Mouse (Mus musculus) hindbrain, embryonic 13.5 days (tissue): Measurements from ENCODE around the gene Dock1. TPM values are rescaled to one million over a fixed set of nuclear protein-coding genes. Genes with fewer than 3 reads are reported as not detected.

Experiments
- ATAC-seq: fragments of 200-750 bp; cut with Nextera tagmentation; 2 replicates; pipeline ENCODE4 v1.8.0; 2017; ENCODE audit warnings: moderate TSS enrichment; ENCODE audit not compliant: low FRiP score
- H3K27ac ChIP-seq: fragments of 300-500 bp; sonication (generic); 2 replicates; pipeline ENCODE4 v1.5.1; 2015; ENCODE audit warnings: inconsistent platforms, mild to moderate bottlenecking, moderate library complexity
- H3K27me3 ChIP-seq: fragments of 300-500 bp; sonication (generic); 2 replicates; pipeline ENCODE4 v1.6.1; 2015; ENCODE audit warnings: mild to moderate bottlenecking, inconsistent platforms
- H3K36me3 ChIP-seq: fragments of 300-500 bp; sonication (generic); 2 replicates; pipeline ENCODE4 v1.6.1; 2015; ENCODE audit warnings: mild to moderate bottlenecking, inconsistent platforms
- H3K4me1 ChIP-seq: fragments of 300-500 bp; sonication (generic); replicated peaks from 2 replicates; pipeline ENCODE4 v1.6.1; 2015; ENCODE audit warnings: inconsistent platforms
- H3K4me2 ChIP-seq: fragments of 300-500 bp; sonication (generic); 2 replicates; pipeline ENCODE4 v1.6.1; 2015; ENCODE audit warnings: inconsistent platforms, mild to moderate bottlenecking, moderate library complexity
- H3K4me3 ChIP-seq: fragments of 300-500 bp; sonication (generic); 2 replicates; pipeline ENCODE4 v1.5.1; 2015; ENCODE audit warnings: mild to moderate bottlenecking, inconsistent platforms
- H3K9ac ChIP-seq: fragments of 300-500 bp; sonication (generic); 2 replicates; pipeline ENCODE4 v1.6.1; 2015; ENCODE audit warnings: mild to moderate bottlenecking, inconsistent platforms
- H3K9me3 ChIP-seq: fragments of 300-500 bp; sonication (generic); 2 replicates; pipeline ENCODE4 v1.6.1; 2016; ENCODE audit warnings: inconsistent platforms
- WGBS: fragments of 180-500 bp; shearing (Covaris S2); methylation state at CpG from one replicate; pipeline ENCODE4 v1.1.7; 2015; 5-methylcytosine and 5-hydroxymethylcytosine counted together
- polyA plus RNA-seq: library from polyadenylated mRNA; unstranded; fragments of >200 nt; fragmentation: Nextera tagmentation; extraction: Ambion mirVana; gene quantifications from 2 replicates; pipeline ENCODE4 v1.2.1, GENCODE M21; 2015

Dock1 gene
- polyA plus RNA-seq, 1 experiment from 2014 or later, result 9.4 TPM

DNA sequence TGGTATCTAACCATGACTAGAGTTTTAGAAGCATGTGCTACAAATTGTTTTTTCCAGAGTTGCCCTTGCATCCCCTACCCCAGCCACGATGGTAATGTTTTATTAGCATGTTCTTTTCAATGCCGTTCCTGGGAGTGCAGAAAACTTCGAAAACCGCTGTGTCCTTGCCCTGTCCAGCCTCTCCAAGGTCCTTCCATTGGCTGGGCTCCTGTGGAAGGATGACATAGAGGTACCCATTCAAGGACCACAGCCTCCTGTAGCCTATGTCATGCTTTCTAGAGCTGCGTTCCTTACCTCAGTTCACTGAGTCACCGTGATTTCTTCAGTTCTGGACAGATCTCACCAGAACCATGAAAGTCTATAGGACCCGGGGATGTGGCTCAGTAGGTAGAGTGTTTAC, 431.5 kb downstream of the Dock1 start:
- ATAC-seq, result no peak
- Histone ChIP-seq H3K4me2 (no peak overlapping the region), H3K9ac (no peak overlapping the region), H3K27ac (no peak overlapping the region), H3K9me3 (no peaks in the 10 kb centered on the region), H3K4me3 (no peak overlapping the region), H3K4me1 (peaks cover 10% of the 10 kb centered on the region; the same call in 1 of the 2 replicates), H3K27me3 (no peaks in the 10 kb centered on the region), H3K36me3 (no peaks in the 10 kb centered on the region)
- 91% methylated on average over 7 of the region's 7 CpGs for WGBS

GRCm38 (mm10) chr7:135106536-135106935, 436.1 kb downstream of the Dock1 start:
- H3K9me3 ChIP-seq, result no peaks in the 10 kb centered on the region
- ATAC-seq, result no peak
- 0 out of 2 replicates have a peak, but pooled peaks cover 4% of the 10 kb centered on the region for H3K4me1 ChIP-seq
- no peak overlapping the region for H3K27ac ChIP-seq
- H3K36me3 ChIP-seq, result peaks cover 5% of the 10 kb centered on the region; the same call in 1 of the 2 replicates
- no peak overlapping the region for H3K9ac ChIP-seq
- H3K4me2 ChIP-seq, result no peak overlapping the region
- H3K27me3 ChIP-seq, result no peaks in the 10 kb centered on the region
- no peak overlapping the region for H3K4me3 ChIP-seq
- 67% methylated on average over 3 of the region's 3 CpGs for WGBS

DNA sequence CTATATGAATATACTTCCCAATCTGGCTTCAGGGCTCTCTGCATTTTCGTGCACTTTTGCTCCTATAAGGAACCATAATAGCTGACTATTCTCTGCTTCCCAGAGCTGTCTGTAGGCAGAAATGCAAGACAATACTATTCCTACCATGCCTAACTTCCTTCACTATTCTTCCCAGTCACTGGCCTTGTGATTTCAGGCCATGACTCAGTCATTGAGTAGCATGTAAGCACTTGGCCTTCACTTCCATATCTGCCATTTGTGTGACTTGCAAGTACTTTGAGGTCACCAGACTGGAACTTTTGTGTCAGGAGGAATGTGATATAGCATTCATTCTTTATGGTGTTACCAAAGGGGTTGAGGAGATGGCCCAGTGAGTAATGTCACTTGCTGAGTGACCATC, 439.9 kb downstream of the Dock1 start:
- Histone ChIP-seq H3K36me3 (peaks cover 5% of the 10 kb centered on the region; the same call in 1 of the 2 replicates), H3K9ac (no peak overlapping the region), H3K4me2 (no peak overlapping the region), H3K4me1 (0 out of 2 replicates have a peak, but pooled peaks cover 4% of the 10 kb centered on the region), H3K27me3 (no peaks in the 10 kb centered on the region), H3K9me3 (no peaks in the 10 kb centered on the region), H3K27ac (no peak overlapping the region), H3K4me3 (no peak overlapping the region)
- WGBS, result 85% methylated on average over 1 of the region's 1 CpGs
- ATAC-seq, result no peak

GRCm38 (mm10) chr7:135125296-135126065, 455.0 kb downstream of the Dock1 start:
- 93% methylated on average over 10 of the region's 10 CpGs for WGBS
- no peaks in the 10 kb centered on the region for H3K27me3 ChIP-seq
- no peak for ATAC-seq

GRCm38 (mm10) chr7:135132461-135132860, 462.0 kb downstream of the Dock1 start:
- Histone ChIP-seq H3K4me2 (no peak overlapping the region), H3K4me3 (no peak overlapping the region), H3K27me3 (peaks cover 15% of the 10 kb centered on the region), H3K4me1 (peaks cover 15% of the 10 kb centered on the region), H3K27ac (no peak overlapping the region), H3K9me3 (no peaks in the 10 kb centered on the region), H3K36me3 (no peaks in the 10 kb centered on the region), H3K9ac (no peak overlapping the region)
- 88% methylated on average over 4 of the region's 4 CpGs for WGBS
- no peak for ATAC-seq

More at GRCm38 (mm10) chr7:135125296-135126065, 455.0 kb downstream of the Dock1 start:
- Histone ChIP-seq H3K27ac (no peak overlapping the region), H3K4me1 (peaks cover 10% of the 10 kb centered on the region; the same call in 1 of the 2 replicates), H3K9ac (no peak overlapping the region), H3K4me3 (no peak overlapping the region), H3K9me3 (no peaks in the 10 kb centered on the region), H3K4me2 (no peak overlapping the region), H3K36me3 (no peaks in the 10 kb centered on the region)

- no peak overlapping the region for H3K4me2 ChIP-seq
- peaks cover 18% of the 10 kb centered on the region for H3K27me3 ChIP-seq
- no peak for ATAC-seq
Measured at GRCm38 (mm10) chr7:135134619-135135018, 464.2 kb downstream of the Dock1 start.

DNA sequence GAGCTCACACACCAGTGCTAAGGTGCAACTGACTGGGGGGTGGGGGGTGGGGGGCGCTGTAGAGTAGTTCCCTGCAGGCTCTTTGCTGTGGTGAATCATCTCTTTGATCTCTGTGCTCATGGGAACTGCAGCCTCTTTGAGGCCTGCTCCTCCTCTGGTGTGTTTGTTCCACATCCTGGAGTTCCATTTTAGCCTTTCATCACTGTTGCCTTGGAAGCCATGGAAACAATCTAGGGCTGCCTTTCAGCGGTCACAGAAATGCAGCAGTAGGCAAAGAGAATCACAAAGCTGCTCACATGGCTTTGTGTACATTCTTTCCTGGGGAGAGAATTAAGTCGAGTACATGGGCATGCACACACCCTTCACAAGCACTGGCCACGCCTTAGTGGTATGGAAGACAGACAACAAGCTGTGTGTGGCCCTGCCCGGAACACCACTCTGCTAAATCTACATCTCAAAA, 468.7 kb downstream of the Dock1 start:
- Histone ChIP-seq H3K27ac (0 out of 2 replicates have a peak overlapping the region, but pooled peaks have one; percentile 23), H3K27me3 (peaks cover 41% of the 10 kb centered on the region), H3K9me3 (no peaks in the 10 kb centered on the region), H3K4me1 (peaks cover 16% of the 10 kb centered on the region), H3K36me3 (no peaks in the 10 kb centered on the region), H3K4me2 (no peak overlapping the region), H3K4me3 (no peak overlapping the region), H3K9ac (no peak overlapping the region)
- WGBS, result 8% methylated on average over 5 of the region's 5 CpGs
- 0 out of 2 replicates have a peak, but pooled peaks have one; percentile 32 for ATAC-seq

More at GRCm38 (mm10) chr7:135134619-135135018, 464.2 kb downstream of the Dock1 start:
- Histone ChIP-seq H3K36me3 (no peaks in the 10 kb centered on the region), H3K9ac (no peak overlapping the region), H3K9me3 (no peaks in the 10 kb centered on the region), H3K27ac (peak overlapping the region; percentile 4; the same call in 1 of the 2 replicates), H3K4me3 (no peak overlapping the region), H3K4me1 (peaks cover 18% of the 10 kb centered on the region)
- WGBS, result 40% methylated on average over 12 of the region's 12 CpGs

- no peak for ATAC-seq
- H3K4me3 ChIP-seq, result no peak overlapping the region
- H3K27me3 ChIP-seq, result peaks cover 26% of the 10 kb centered on the region
- H3K9me3 ChIP-seq, result no peaks in the 10 kb centered on the region
- no peak overlapping the region for H3K4me2 ChIP-seq
- H3K27ac ChIP-seq, result no peak overlapping the region
- H3K36me3 ChIP-seq, result no peaks in the 10 kb centered on the region
- no peaks in the 10 kb centered on the region for H3K4me1 ChIP-seq
- WGBS, result 91% methylated on average over 4 of the region's 4 CpGs
- no peak overlapping the region for H3K9ac ChIP-seq
Measured at GRCm38 (mm10) chr7:135144731-135145130, 474.3 kb downstream of the Dock1 start.

DNA sequence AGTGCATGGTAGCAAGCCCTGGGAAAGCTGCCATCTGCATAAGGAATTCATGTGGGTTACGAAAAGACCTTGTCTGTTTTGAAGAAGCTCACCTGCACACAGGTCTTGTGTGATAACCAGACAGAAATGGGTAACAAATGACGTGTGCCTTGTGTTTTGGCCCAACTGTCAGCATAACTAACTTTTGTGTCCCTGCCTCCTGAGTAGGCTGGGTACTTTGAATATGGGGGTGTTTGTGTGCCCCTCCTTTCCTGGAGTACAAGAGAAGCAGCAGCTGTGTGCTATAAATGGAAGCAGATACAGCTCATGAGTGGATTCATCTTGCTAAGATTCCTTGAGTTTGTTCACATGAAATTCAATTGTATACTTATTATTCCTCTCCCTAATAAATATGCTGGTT, 480.5 kb downstream of the Dock1 start:
- H3K27me3 ChIP-seq, result no peaks in the 10 kb centered on the region
- no peaks in the 10 kb centered on the region for H3K36me3 ChIP-seq
- no peak overlapping the region for H3K4me2 ChIP-seq
- no peak overlapping the region for H3K9ac ChIP-seq
- no peak for ATAC-seq
- WGBS, result 93% methylated on average over 2 of the region's 2 CpGs
- no peak overlapping the region for H3K27ac ChIP-seq
- no peak overlapping the region for H3K4me3 ChIP-seq
- H3K4me1 ChIP-seq, result no peaks in the 10 kb centered on the region
- H3K9me3 ChIP-seq, result no peaks in the 10 kb centered on the region

- Histone ChIP-seq H3K36me3 (no peaks in the 10 kb centered on the region), H3K9me3 (no peaks in the 10 kb centered on the region), H3K4me2 (no peak overlapping the region), H3K27me3 (no peaks in the 10 kb centered on the region), H3K27ac (no peak overlapping the region), H3K4me1 (no peaks in the 10 kb centered on the region), H3K9ac (no peak overlapping the region), H3K4me3 (no peak overlapping the region)
- 80% methylated on average over 5 of the region's 5 CpGs for WGBS
- no peak for ATAC-seq
Measured at GRCm38 (mm10) chr7:135157571-135157970, 487.1 kb downstream of the Dock1 start.

DNA sequence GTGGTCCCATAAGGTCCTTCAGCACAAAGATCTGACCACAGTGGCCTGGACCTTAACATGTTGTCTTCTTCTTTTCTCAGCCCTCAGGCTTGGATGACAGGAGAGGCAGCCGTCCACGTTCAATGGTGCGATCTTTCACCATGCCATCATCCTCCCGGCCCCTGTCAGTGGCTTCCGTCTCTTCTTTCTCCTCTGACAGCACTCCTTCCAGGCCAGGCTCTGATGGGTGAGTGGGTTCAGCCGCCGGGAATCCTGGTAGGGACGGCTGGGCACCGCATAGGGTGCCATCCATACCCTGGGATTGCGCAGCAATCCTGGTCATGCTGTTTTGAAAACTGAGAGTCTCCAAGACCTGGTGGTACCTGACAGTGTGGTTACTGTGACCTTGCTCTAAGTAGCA, 487.9 kb downstream of the Dock1 start:
- Histone ChIP-seq H3K4me2 (no peak overlapping the region), H3K4me3 (no peak overlapping the region), H3K27ac (no peak overlapping the region), H3K36me3 (no peaks in the 10 kb centered on the region), H3K9me3 (no peaks in the 10 kb centered on the region), H3K4me1 (no peaks in the 10 kb centered on the region), H3K27me3 (no peaks in the 10 kb centered on the region), H3K9ac (no peak overlapping the region)
- ATAC-seq, result no peak
- 94% methylated on average over 10 of the region's 10 CpGs for WGBS

- no peak overlapping the region for H3K4me2 ChIP-seq
- no peaks in the 10 kb centered on the region for H3K27me3 ChIP-seq
- H3K36me3 ChIP-seq, result no peaks in the 10 kb centered on the region
- 84% methylated on average over 4 of the region's 4 CpGs for WGBS
- no peak for ATAC-seq
- H3K4me1 ChIP-seq, result no peaks in the 10 kb centered on the region
- H3K27ac ChIP-seq, result no peak overlapping the region
- H3K4me3 ChIP-seq, result no peak overlapping the region
- H3K9me3 ChIP-seq, result no peaks in the 10 kb centered on the region
- H3K9ac ChIP-seq, result no peak overlapping the region
Measured at GRCm38 (mm10) chr7:135159606-135160005, 489.2 kb downstream of the Dock1 start.

GRCm38 (mm10) chr7:135165155-135165554, 494.7 kb downstream of the Dock1 start:
- H3K36me3 ChIP-seq, result no peaks in the 10 kb centered on the region
- H3K4me2 ChIP-seq, result no peak overlapping the region
- no peaks in the 10 kb centered on the region for H3K9me3 ChIP-seq
- 32% methylated on average over 3 of the region's 3 CpGs for WGBS
- no peak overlapping the region for H3K9ac ChIP-seq
- ATAC-seq, result no peak
- H3K27me3 ChIP-seq, result no peaks in the 10 kb centered on the region
- no peak overlapping the region for H3K27ac ChIP-seq
- no peak overlapping the region for H3K4me3 ChIP-seq
- H3K4me1 ChIP-seq, result peaks cover 7% of the 10 kb centered on the region
